Mouse (Mus musculus): ENCODE measurements at regions not wholly inside any gene's neighbourhood (a gene's known extent, or its start where the extent isn't known, plus 50 kb on each side); places are given as distances from the start of the nearest gene placed in this dataset.

DNA sequence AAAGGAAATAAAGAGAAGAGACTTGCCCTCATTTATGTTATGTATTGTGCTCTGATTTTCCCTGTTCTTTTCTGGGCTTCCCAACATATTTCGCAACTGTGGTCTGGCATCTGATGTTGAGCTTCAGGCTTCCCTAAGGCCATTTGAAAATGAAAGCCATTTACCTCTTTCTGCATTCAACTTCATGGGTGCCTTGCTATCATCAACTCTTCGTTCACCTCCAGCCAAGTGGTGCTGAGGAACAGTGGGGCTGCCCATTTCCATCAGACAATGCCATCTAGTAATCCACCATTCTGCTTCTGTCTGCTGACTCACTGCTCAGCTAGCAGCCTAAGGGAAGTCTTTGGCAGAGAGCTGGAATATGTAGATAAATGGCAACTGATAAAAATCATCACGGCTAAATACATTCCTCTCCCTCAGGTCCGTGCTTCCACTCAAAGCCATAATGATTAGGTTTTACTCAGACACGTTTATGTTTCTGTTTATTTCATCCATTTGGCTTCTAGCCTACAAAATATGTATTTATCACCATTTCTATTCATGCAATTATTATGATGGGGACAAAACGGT lies 394.4 kb upstream of the Syt1 start:
- Histone ChIP-seq H3K27ac (ENCODE audit: low read depth, low read length) (no peak overlapping the region), H3K4me3 (ENCODE audit: low read length) (no peak overlapping the region), H3K27me3 (replicated peaks; ENCODE audit: control insufficient read depth, insufficient read depth, low read length) (no peaks in the 10 kb centered on the region), H3K4me1 (ENCODE audit: control insufficient read depth, insufficient read depth, low read depth, low read length) (no peaks in the 10 kb centered on the region), H3K9me3 (ENCODE audit: control insufficient read depth, low read length) (no peaks in the 10 kb centered on the region), H3K4me2 (ENCODE audit: low read length) (no peak overlapping the region), H3K9ac (ENCODE audit: low read depth, low read length) (no peak overlapping the region), H3K36me3 (ENCODE audit: control insufficient read depth, insufficient read depth, low read length) (no peaks in the 10 kb centered on the region)
- WGBS = 75% methylated on average over 6 of the region's 6 CpGs
- ATAC-seq = no peak

DNA sequence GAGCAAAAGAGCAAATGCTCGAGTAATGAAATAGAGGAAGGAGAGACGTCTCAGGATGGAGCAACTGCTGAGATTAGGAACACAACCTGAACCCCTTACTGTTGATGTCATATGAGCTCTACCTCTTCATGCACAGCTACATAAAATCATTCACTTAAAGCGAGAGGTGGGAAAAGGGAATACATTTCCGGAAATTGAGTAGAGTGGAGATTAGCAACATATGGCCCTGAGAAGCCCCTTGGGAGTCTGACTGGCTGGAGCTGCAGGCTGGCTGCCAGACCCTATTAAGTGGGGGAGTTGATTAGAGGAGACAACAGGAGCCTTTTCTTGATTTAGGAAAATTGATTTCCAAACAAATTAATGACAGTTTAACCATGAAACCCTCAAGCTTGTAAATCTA lies 373.0 kb upstream of the Syt1 start:
- Histone ChIP-seq H3K36me3 (ENCODE audit: control insufficient read depth, insufficient read depth, low read length) (no peaks in the 10 kb centered on the region), H3K27ac (ENCODE audit: low read depth, low read length) (no peak overlapping the region), H3K4me2 (ENCODE audit: low read length) (no peak overlapping the region), H3K9ac (ENCODE audit: low read depth, low read length) (no peak overlapping the region), H3K4me3 (ENCODE audit: low read length) (no peak overlapping the region), H3K27me3 (replicated peaks; ENCODE audit: control insufficient read depth, insufficient read depth, low read length) (no peaks in the 10 kb centered on the region), H3K4me1 (ENCODE audit: control insufficient read depth, insufficient read depth, low read depth, low read length) (no peaks in the 10 kb centered on the region), H3K9me3 (ENCODE audit: control insufficient read depth, low read length) (peaks cover 3% of the 10 kb centered on the region; the same call in 1 of the 2 replicates)
- WGBS = 43% methylated on average over 4 of the region's 4 CpGs
- 0 out of 2 replicates have a peak, but pooled peaks have one; percentile 40 for ATAC-seq

DNA sequence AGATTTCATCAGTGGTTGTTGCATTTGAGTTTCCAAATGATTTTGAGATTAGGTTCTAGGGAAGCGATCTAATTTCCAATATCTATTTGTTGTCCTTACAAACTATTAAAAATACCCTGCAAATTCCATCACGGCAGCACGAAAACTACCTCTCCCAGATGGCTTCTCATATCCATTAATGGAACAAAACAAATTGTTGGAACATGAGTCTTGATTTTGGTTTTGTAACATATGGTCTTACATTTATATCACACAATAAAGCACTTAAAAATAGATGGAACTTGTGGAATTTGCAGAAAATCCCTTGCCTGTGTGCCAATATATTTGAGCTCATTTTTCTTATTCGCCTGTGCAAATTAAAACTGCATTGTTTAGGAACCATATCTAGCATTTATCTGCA lies 368.1 kb upstream of the Syt1 start:
- Histone ChIP-seq H3K4me3 (ENCODE audit: low read length) (no peak overlapping the region), H3K4me2 (ENCODE audit: low read length) (no peak overlapping the region), H3K9ac (ENCODE audit: low read depth, low read length) (no peak overlapping the region), H3K27me3 (replicated peaks; ENCODE audit: control insufficient read depth, insufficient read depth, low read length) (no peaks in the 10 kb centered on the region), H3K4me1 (ENCODE audit: control insufficient read depth, insufficient read depth, low read depth, low read length) (no peaks in the 10 kb centered on the region), H3K27ac (ENCODE audit: low read depth, low read length) (no peak overlapping the region), H3K36me3 (ENCODE audit: control insufficient read depth, insufficient read depth, low read length) (no peaks in the 10 kb centered on the region), H3K9me3 (ENCODE audit: control insufficient read depth, low read length) (no peaks in the 10 kb centered on the region)
- no peak for ATAC-seq
- WGBS = 91% methylated on average over 4 of the region's 4 CpGs

DNA sequence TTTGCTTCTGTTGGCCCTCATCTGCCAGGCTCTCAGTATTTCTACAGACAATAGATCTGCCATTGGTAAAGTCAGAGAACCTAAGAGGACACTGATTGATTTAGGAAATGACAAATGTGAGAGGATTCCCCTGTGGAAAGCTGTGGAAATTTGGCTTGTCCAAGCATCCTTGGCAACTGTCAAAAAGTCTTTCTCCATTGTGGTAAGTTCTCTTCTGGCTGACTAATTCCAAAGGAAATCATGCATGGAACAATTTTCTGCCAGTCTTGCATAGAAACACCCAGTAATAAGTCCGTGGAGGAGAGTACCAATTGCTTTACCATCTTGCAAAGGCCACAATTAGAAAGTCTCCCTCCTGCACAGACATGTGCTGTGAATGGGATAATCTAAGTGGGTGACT lies 349.4 kb upstream of the Syt1 start:
- no peak overlapping the region for H3K4me3 ChIP-seq (ENCODE audit: low read length)
- WGBS = 13% methylated on average over 1 of the region's 1 CpGs
- H3K36me3 ChIP-seq (ENCODE audit: control insufficient read depth, insufficient read depth, low read length) = no peaks in the 10 kb centered on the region
- H3K27ac ChIP-seq (ENCODE audit: low read depth, low read length) = no peak overlapping the region
- H3K9ac ChIP-seq (ENCODE audit: low read depth, low read length) = no peak overlapping the region
- ATAC-seq = peak; percentile 73
- no peaks in the 10 kb centered on the region for H3K9me3 ChIP-seq (ENCODE audit: control insufficient read depth, low read length)
- H3K4me1 ChIP-seq (ENCODE audit: control insufficient read depth, insufficient read depth, low read depth, low read length) = no peaks in the 10 kb centered on the region; the same call in 1 of the 2 replicates
- H3K4me2 ChIP-seq (ENCODE audit: low read length) = no peak overlapping the region
- no peaks in the 10 kb centered on the region for H3K27me3 ChIP-seq (replicated peaks; ENCODE audit: control insufficient read depth, insufficient read depth, low read length)

DNA sequence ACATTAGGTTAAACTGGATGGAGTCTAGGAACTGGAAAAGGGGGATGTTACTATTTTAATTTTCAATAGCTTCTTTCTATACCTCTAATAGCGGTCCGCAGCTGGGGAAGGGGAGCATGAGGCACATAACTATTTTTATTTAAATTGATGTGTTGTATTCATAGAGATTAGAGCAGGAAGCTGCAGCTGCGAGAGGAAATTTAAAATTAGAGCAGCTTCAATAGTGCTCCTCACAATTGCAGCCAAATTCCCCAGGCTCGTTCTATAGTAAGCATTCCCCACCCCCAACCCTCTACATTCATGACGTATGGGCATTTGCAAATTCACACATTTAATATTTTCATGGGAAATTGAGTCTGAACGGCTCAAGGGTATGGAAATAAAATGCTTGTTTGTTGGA lies 348.0 kb upstream of the Syt1 start:
- Histone ChIP-seq H3K36me3 (ENCODE audit: control insufficient read depth, insufficient read depth, low read length) (no peaks in the 10 kb centered on the region), H3K27ac (ENCODE audit: low read depth, low read length) (no peak overlapping the region), H3K9ac (ENCODE audit: low read depth, low read length) (no peak overlapping the region), H3K4me2 (ENCODE audit: low read length) (no peak overlapping the region), H3K4me3 (ENCODE audit: low read length) (no peak overlapping the region), H3K4me1 (ENCODE audit: control insufficient read depth, insufficient read depth, low read depth, low read length) (no peaks in the 10 kb centered on the region; the same call in 1 of the 2 replicates), H3K9me3 (ENCODE audit: control insufficient read depth, low read length) (no peaks in the 10 kb centered on the region), H3K27me3 (replicated peaks; ENCODE audit: control insufficient read depth, insufficient read depth, low read length) (no peaks in the 10 kb centered on the region)
- 51% methylated on average over 6 of the region's 6 CpGs for WGBS
- no peak for ATAC-seq

DNA sequence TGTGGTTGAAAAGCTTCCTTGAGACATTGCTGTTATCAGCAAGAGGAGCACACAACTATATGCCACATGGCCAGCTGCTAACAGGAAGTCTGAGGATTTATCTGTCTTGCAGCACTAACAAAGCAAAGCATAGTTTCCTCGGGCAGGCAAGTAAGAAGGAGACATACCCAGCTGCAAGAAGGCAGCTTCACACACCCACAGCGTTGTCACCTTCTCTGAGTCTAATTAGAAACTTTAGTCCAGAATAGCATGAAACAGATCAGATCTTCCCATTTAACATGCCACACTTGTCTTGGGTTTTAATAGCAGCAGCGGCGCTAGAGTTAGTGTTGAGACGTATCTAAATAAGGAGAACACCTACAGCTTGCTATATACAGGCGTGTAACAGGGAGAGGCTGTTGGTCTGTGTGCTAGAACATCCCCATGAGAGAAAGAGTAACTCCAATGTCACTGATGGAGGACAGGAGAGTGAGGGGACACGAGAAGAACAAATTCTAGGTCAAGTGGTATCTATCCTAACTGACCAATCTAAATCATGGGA lies 322.1 kb upstream of the Syt1 start:
- H3K36me3 ChIP-seq (ENCODE audit: control insufficient read depth, insufficient read depth, low read length) = no peaks in the 10 kb centered on the region
- H3K9ac ChIP-seq (ENCODE audit: low read depth, low read length) = no peak overlapping the region
- no peak overlapping the region for H3K4me2 ChIP-seq (ENCODE audit: low read length)
- H3K27me3 ChIP-seq (replicated peaks; ENCODE audit: control insufficient read depth, insufficient read depth, low read length) = no peaks in the 10 kb centered on the region
- no peaks in the 10 kb centered on the region for H3K9me3 ChIP-seq (ENCODE audit: control insufficient read depth, low read length)
- no peak overlapping the region for H3K4me3 ChIP-seq (ENCODE audit: low read length)
- no peak for ATAC-seq
- H3K4me1 ChIP-seq (ENCODE audit: control insufficient read depth, insufficient read depth, low read depth, low read length) = no peaks in the 10 kb centered on the region
- WGBS = 89% methylated on average over 7 of the region's 7 CpGs
- H3K27ac ChIP-seq (ENCODE audit: low read depth, low read length) = no peak overlapping the region

DNA sequence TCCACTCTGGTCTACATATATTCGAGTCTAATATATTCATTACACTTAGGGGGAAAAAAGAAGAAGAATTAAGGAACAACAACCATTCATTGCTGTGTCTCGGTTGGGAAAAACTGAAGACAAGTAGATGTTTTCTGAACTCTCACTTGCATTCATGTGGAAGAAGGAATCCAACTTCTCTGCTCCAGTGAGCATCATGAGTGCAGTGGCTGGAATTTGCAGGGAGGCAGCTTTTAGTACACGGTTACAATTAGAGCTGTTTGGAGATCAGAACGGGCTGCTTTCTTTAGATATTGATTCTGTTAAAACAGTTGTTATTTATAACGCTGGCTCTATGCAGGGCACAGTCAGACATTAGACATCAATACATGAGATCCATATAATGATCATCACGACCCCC lies 298.5 kb upstream of the Syt1 start:
- no peak for ATAC-seq
- no peak overlapping the region for H3K4me2 ChIP-seq (ENCODE audit: low read length)
- WGBS = 73% methylated on average over 6 of the region's 6 CpGs

DNA sequence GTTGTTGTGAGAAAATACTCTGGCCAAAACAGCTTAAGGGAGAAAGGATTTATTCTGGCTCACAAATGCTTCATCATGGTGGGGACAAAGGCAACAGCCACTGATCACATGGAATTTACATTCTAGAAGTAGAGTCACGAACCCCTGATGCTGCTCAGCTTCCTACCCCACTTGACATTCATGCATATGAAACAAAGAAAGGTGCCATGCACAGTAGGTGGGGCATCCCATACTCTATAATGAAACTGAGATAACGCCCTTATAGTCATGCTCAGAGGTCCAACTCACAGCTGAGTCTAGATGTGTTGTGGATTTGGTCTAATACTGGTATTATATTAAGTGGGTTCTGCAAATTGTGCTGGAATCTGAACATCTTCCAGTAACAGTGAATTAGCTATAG lies 289.4 kb upstream of the Syt1 start:
- Histone ChIP-seq H3K36me3 (ENCODE audit: control insufficient read depth, insufficient read depth, low read length) (no peaks in the 10 kb centered on the region), H3K27me3 (replicated peaks; ENCODE audit: control insufficient read depth, insufficient read depth, low read length) (no peaks in the 10 kb centered on the region), H3K4me1 (ENCODE audit: control insufficient read depth, insufficient read depth, low read depth, low read length) (no peaks in the 10 kb centered on the region), H3K9ac (ENCODE audit: low read depth, low read length) (no peak overlapping the region), H3K4me3 (ENCODE audit: low read length) (no peak overlapping the region), H3K27ac (ENCODE audit: low read depth, low read length) (no peak overlapping the region), H3K9me3 (ENCODE audit: control insufficient read depth, low read length) (no peaks in the 10 kb centered on the region), H3K4me2 (ENCODE audit: low read length) (no peak overlapping the region)
- 78% methylated on average over 2 of the region's 2 CpGs for WGBS
- ATAC-seq = no peak

More for the DNA sequence above, 298.5 kb upstream of the Syt1 start:
- Histone ChIP-seq H3K4me1 (ENCODE audit: control insufficient read depth, insufficient read depth, low read depth, low read length) (no peaks in the 10 kb centered on the region), H3K27me3 (replicated peaks; ENCODE audit: control insufficient read depth, insufficient read depth, low read length) (no peaks in the 10 kb centered on the region), H3K36me3 (ENCODE audit: control insufficient read depth, insufficient read depth, low read length) (no peaks in the 10 kb centered on the region), H3K27ac (ENCODE audit: low read depth, low read length) (no peak overlapping the region), H3K9ac (ENCODE audit: low read depth, low read length) (no peak overlapping the region), H3K9me3 (ENCODE audit: control insufficient read depth, low read length) (no peaks in the 10 kb centered on the region), H3K4me3 (ENCODE audit: low read length) (no peak overlapping the region)

DNA sequence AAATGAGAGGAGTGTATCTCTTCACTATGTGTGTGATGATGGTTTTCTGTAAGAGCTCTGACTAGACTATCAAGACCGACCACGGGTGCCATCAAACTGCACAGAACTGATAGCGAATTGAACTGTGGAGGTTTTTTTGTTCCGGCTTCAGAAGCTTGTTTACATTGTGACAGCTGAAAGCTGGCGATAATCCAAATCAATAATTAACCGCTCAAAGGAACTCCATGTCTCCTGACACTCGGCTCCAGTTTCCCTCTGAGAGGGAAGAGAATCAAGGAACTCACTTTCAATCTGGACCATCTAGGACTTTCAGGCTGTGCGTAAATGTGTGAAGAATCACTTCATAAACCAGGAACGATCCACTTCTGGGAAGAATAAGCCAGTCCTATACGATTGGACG lies 289.0 kb upstream of the Syt1 start:
- H3K4me3 ChIP-seq (ENCODE audit: low read length) = no peak overlapping the region
- ATAC-seq = no peak; the same call in 1 of the 2 replicates
- H3K27me3 ChIP-seq (replicated peaks; ENCODE audit: control insufficient read depth, insufficient read depth, low read length) = no peaks in the 10 kb centered on the region
- H3K9me3 ChIP-seq (ENCODE audit: control insufficient read depth, low read length) = no peaks in the 10 kb centered on the region
- H3K4me1 ChIP-seq (ENCODE audit: control insufficient read depth, insufficient read depth, low read depth, low read length) = no peaks in the 10 kb centered on the region
- H3K27ac ChIP-seq (ENCODE audit: low read depth, low read length) = no peak overlapping the region
- no peak overlapping the region for H3K4me2 ChIP-seq (ENCODE audit: low read length)
- no peak overlapping the region for H3K9ac ChIP-seq (ENCODE audit: low read depth, low read length)
- 44% methylated on average over 11 of the region's 11 CpGs for WGBS
- no peaks in the 10 kb centered on the region for H3K36me3 ChIP-seq (ENCODE audit: control insufficient read depth, insufficient read depth, low read length)

Data from hindbrain, embryonic 16.5 days (tissue).